Mouse (Mus musculus): ENCODE results near the gene 0610010K14Rik.

The 0610010K14Rik gene

GRCm38 (mm10) chr11:70237457-70238167 is at the start of gene 0610010K14Rik:
TSS of gene 0610010K14Rik (minus strand) at chr11:70237914.
- peak; percentile 98 for DNase-seq (ENCODE audit: extremely low spot score, low spot score)

GRCm38 (mm10) chr11:70285686-70286085 is 48.0 kb upstream of the 0610010K14Rik start:
- no peak for DNase-seq (ENCODE audit: extremely low spot score, low spot score)

GRCm38 (mm10) chr11:70284757-70285156 is 47.0 kb upstream of the 0610010K14Rik start:
- DNase-seq (ENCODE audit: extremely low spot score, low spot score), result no peak

- no peak for DNase-seq (ENCODE audit: extremely low spot score, low spot score)
These were observed 46.0 kb upstream of the 0610010K14Rik start for GRCm38 (mm10) chr11:70283666-70284065.

GRCm38 (mm10) chr11:70280441-70280840 is 42.7 kb upstream of the 0610010K14Rik start:
- no peak for DNase-seq (ENCODE audit: extremely low spot score, low spot score)

GRCm38 (mm10) chr11:70278961-70279360 is 41.2 kb upstream of the 0610010K14Rik start:
- no peak for DNase-seq (ENCODE audit: extremely low spot score, low spot score)

- DNase-seq (ENCODE audit: extremely low spot score, low spot score), result no peak
These were observed 33.9 kb upstream of the 0610010K14Rik start for GRCm38 (mm10) chr11:70271641-70272040.

- no peak for DNase-seq (ENCODE audit: extremely low spot score, low spot score)
These were observed 28.7 kb upstream of the 0610010K14Rik start for GRCm38 (mm10) chr11:70266405-70266804.

- no peak for DNase-seq (ENCODE audit: extremely low spot score, low spot score)
These were observed 28.1 kb upstream of the 0610010K14Rik start for GRCm38 (mm10) chr11:70265819-70266218.

- no peak for DNase-seq (ENCODE audit: extremely low spot score, low spot score)
These were observed 27.5 kb upstream of the 0610010K14Rik start for GRCm38 (mm10) chr11:70265252-70265651.

- DNase-seq (ENCODE audit: extremely low spot score, low spot score), result no peak
These were observed 21.3 kb upstream of the 0610010K14Rik start for GRCm38 (mm10) chr11:70259035-70259434.

GRCm38 (mm10) chr11:70254931-70255531 is 17.3 kb upstream of the 0610010K14Rik start, which contains the start of gene Alox12:
TSS of gene Alox12 (minus strand) at chr11:70255353.
- DNase-seq (ENCODE audit: extremely low spot score, low spot score), result peak; percentile 62

- DNase-seq (ENCODE audit: extremely low spot score, low spot score), result peak; percentile 26
These were observed 16.6 kb upstream of the 0610010K14Rik start for GRCm38 (mm10) chr11:70254337-70254736.

GRCm38 (mm10) chr11:70251853-70252252 is 14.1 kb upstream of the 0610010K14Rik start:
- DNase-seq (ENCODE audit: extremely low spot score, low spot score), result no peak

- DNase-seq (ENCODE audit: extremely low spot score, low spot score), result no peak
These were observed 12.4 kb upstream of the 0610010K14Rik start for GRCm38 (mm10) chr11:70250150-70250549.

GRCm38 (mm10) chr11:70247136-70247845 is 9.6 kb upstream of the 0610010K14Rik start:
- DNase-seq (ENCODE audit: extremely low spot score, low spot score), result peak; percentile 57

GRCm38 (mm10) chr11:70242591-70242990 is 4.9 kb upstream of the 0610010K14Rik start:
- no peak for DNase-seq (ENCODE audit: extremely low spot score, low spot score)

GRCm38 (mm10) chr11:70239541-70240279 is 2.0 kb upstream of the 0610010K14Rik start, which contains the start of the genes Gm21988 and Rnasek:
TSS of gene Gm21988 (minus strand) at chr11:70239830.
TSS of gene Rnasek (minus strand) at chr11:70239842.
- peak; percentile 88 for DNase-seq (ENCODE audit: extremely low spot score, low spot score)

- DNase-seq (ENCODE audit: extremely low spot score, low spot score), result no peak
These were observed 1.1 kb upstream of the 0610010K14Rik start for GRCm38 (mm10) chr11:70238591-70239440.

GRCm38 (mm10) chr11:70236717-70237116 is 997 bp downstream of the 0610010K14Rik start:
- no peak for DNase-seq (ENCODE audit: extremely low spot score, low spot score)

All from neural tube, embryonic 10.5 days (tissue).